Mouse (Mus musculus) heart, adult 2 months (tissue): Measurements from ENCODE around the gene Timeless. TPM values are rescaled to one million over a fixed set of nuclear protein-coding genes. Genes with fewer than 3 reads are reported as not detected.
A peak's percentile ranks its signal among the peaks of the same experiment; 100 is the strongest.

ENCODE experiments used
- DNase-seq, 2 experiments: peaks; one replicate each; pipeline ENCODE4 v3.0.0; 2021
- H3K27ac ChIP-seq: fragments of 200-600 bp; 2 replicates; pipeline ENCODE4 v1.8.1; 2022
- H3K27me3 ChIP-seq: fragments of 200-500 bp; 2 replicates; pipeline ENCODE4 v1.6.1; 2012; ENCODE audit warnings: mild to moderate bottlenecking, low read length, inconsistent platforms, mixed read lengths; ENCODE audit not compliant: control insufficient read depth, insufficient read depth
- H3K36me3 ChIP-seq: fragments of 200-500 bp; 2 replicates; pipeline ENCODE4 v1.6.1; 2012; ENCODE audit warnings: low read length, inconsistent platforms; ENCODE audit not compliant: control insufficient read depth, insufficient read depth
- H3K4me1 ChIP-seq: fragments of 200-500 bp; 2 replicates; pipeline ENCODE4 v1.6.1; 2011; ENCODE audit warnings: low read length; ENCODE audit not compliant: control insufficient read depth, insufficient read depth
- H3K4me3 ChIP-seq: fragments of 200-600 bp; 2 replicates; pipeline ENCODE4 v1.8.1; 2022
- H3K79me2 ChIP-seq: fragments of 200-500 bp; replicated peaks from 2 replicates; pipeline ENCODE4 v1.6.1; 2012; ENCODE audit warnings: mild to moderate bottlenecking, inconsistent platforms, low read length, moderate library complexity, mixed read lengths; ENCODE audit not compliant: control insufficient read depth, insufficient read depth
- H3K9ac ChIP-seq: fragments of 200-500 bp; 2 replicates; pipeline ENCODE4 v1.6.1; 2012; ENCODE audit warnings: low read depth, mild to moderate bottlenecking, control low read depth, inconsistent platforms, low read length, mixed read lengths
- CTCF ChIP-seq: fragments of 200-600 bp; IDR thresholded peaks from 2 replicates; pipeline ENCODE4 v1.8.1; 2022; ENCODE audit warnings: antibody characterized with exemption, mild to moderate bottlenecking, moderate library complexity
- EP300 ChIP-seq: fragments of 200-500 bp; IDR thresholded peaks from 2 replicates; pipeline ENCODE4 v1.6.1; 2011; ENCODE audit warnings: low read depth, low read length, control low read depth; ENCODE audit not compliant: insufficient read depth
- POLR2A ChIP-seq: fragments of 200-500 bp; IDR thresholded peaks from 2 replicates; pipeline ENCODE4 v1.6.1; 2011; ENCODE audit warnings: mild to moderate bottlenecking, low read depth, low read length, control low read depth; ENCODE audit not compliant: insufficient read depth
- WGBS: fragments of 180-500 bp; shearing (Covaris S2); methylation state at CpG from one replicate; pipeline ENCODE4 v1.1.7; 2018; 5-methylcytosine and 5-hydroxymethylcytosine counted together
- intact Hi-C: fragments of 180-260 bp; cut with DNase I; formaldehyde crosslinking; loops from one replicate; pipeline ENCODE4 v1.15.1; 2025
- polyA plus RNA-seq: library from polyadenylated mRNA; depleted of rRNA; stranded (reverse); fragments of >200 nt; gene quantifications from 2 replicates; pipeline ENCODE4 v1.2.3, GENCODE M21; 2012
- total RNA-seq, 2 experiments: library from RNA; stranded (reverse); gene quantifications; 2 replicates each; pipeline ENCODE4 v1.2.3; 2021

The Timeless gene
- total and polyA plus RNA-seq, 3 experiments, result 5.7 to 7.6 (median 6.5) TPM

- Histone ChIP-seq H3K36me3 (no peaks in the 10 kb centered on the region), H3K4me3 (no peak overlapping the region), H3K4me1 (peaks cover 3% of the 10 kb centered on the region), H3K9ac (no peak overlapping the region), H3K79me2 (no peaks in the 10 kb centered on the region), H3K27ac (no peak overlapping the region), H3K27me3 (no peaks in the 10 kb centered on the region; the same call in 1 of the 2 replicates)
- intact Hi-C loops, result no loop called here
- 79% methylated on average over 5 of the region's 5 CpGs for WGBS
- TF ChIP-seq EP300, result no peak
- no peak for TF ChIP-seq CTCF
- no peak for TF ChIP-seq POLR2A
- no peak for DNase-seq
These were observed 16.9 kb upstream of the Timeless start for GRCm38 (mm10) chr10:128214981-128215380.

- no peak for TF ChIP-seq CTCF
- TF ChIP-seq EP300, result no peak
- no peak for TF ChIP-seq POLR2A
- no peak for DNase-seq
- Histone ChIP-seq H3K36me3 (no peaks in the 10 kb centered on the region), H3K27me3 (no peaks in the 10 kb centered on the region; the same call in 1 of the 2 replicates), H3K79me2 (no peaks in the 10 kb centered on the region), H3K27ac (no peak overlapping the region), H3K4me3 (no peak overlapping the region), H3K4me1 (no peaks in the 10 kb centered on the region), H3K9ac (no peak overlapping the region)
- intact Hi-C loops, result no loop called here
- WGBS, result 91% methylated on average over 18 of the region's 18 CpGs
These were observed 13.3 kb upstream of the Timeless start for GRCm38 (mm10) chr10:128218387-128219117.

- WGBS, result 49% methylated on average over 16 of the region's 16 CpGs
- H3K36me3 ChIP-seq, result no peaks in the 10 kb centered on the region
- no peak overlapping the region for H3K9ac ChIP-seq
- intact Hi-C loops, result no loop called here
- H3K79me2 ChIP-seq, result no peaks in the 10 kb centered on the region
- no peaks in the 10 kb centered on the region for H3K4me1 ChIP-seq
- DNase-seq, result peak in 1 of 2 experiments; percentile 24
- no peaks in the 10 kb centered on the region for H3K27me3 ChIP-seq
- H3K4me3 ChIP-seq, result no peak overlapping the region
- H3K27ac ChIP-seq, result no peak overlapping the region
- TF ChIP-seq CTCF (peak; percentile 43), POLR2A (no peak)
These were observed 10.2 kb upstream of the Timeless start for GRCm38 (mm10) chr10:128221533-128222286.

DNA sequence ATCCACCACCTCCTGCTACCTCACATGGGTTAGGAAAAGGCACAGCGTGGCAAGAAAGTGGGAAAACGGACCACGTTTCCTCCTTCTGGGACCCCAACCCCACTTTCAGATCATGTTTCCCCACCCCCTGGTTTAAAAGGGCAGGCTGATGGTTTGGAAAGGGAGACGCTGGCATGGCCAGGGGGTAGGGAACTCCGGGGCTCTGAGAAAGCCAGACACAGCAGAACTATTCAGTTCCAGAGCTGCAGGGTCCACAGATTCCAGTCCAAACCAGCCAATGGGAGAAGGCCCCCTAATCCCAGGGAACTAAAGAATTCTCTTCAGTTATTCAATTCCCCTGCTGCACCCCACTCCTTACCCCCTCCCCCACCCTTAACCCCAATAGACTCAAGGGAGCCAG, 6.8 kb upstream of the Timeless start:
- Histone ChIP-seq H3K27ac (no peak overlapping the region), H3K9ac (no peak overlapping the region), H3K79me2 (no peaks in the 10 kb centered on the region), H3K36me3 (no peaks in the 10 kb centered on the region), H3K4me1 (no peaks in the 10 kb centered on the region), H3K27me3 (no peaks in the 10 kb centered on the region), H3K4me3 (no peak overlapping the region)
- DNase-seq, result no peak
- intact Hi-C loops, result no loop called here
- 67% methylated on average over 5 of the region's 5 CpGs for WGBS
- TF ChIP-seq CTCF (no peak), POLR2A (no peak), EP300 (no peak)

- 53% methylated on average over 4 of the region's 4 CpGs for WGBS
- Histone ChIP-seq H3K27ac (no peak within 1 kb of the TSS), H3K27me3 (no peaks in the 10 kb centered on the region), H3K79me2 (no peaks in the 10 kb centered on the region), H3K4me3 (no peak within 1 kb of the TSS), H3K36me3 (no peaks in the 10 kb centered on the region), H3K4me1 (no peaks in the 10 kb centered on the region), H3K9ac (no peak within 1 kb of the TSS)
- no peak for TF ChIP-seq CTCF
- TF ChIP-seq POLR2A, result no peak
- no peak for TF ChIP-seq EP300
- intact Hi-C loops, result no loop called here
- DNase-seq, result no peak
These were observed 6.3 kb upstream of the Timeless start, which contains the start of gene Mip for GRCm38 (mm10) chr10:128225538-128225937. Mip (plus strand) TSS chr10:128225838.

GRCm38 (mm10) chr10:128227592-128227991, 4.3 kb upstream of the Timeless start:
- H3K27me3 ChIP-seq, result no peaks in the 10 kb centered on the region
- intact Hi-C loops, result no loop called here

More at GRCm38 (mm10) chr10:128227592-128227991, 4.3 kb upstream of the Timeless start:
- Histone ChIP-seq H3K9ac (no peak overlapping the region), H3K27ac (no peak overlapping the region), H3K4me3 (no peak overlapping the region), H3K36me3 (no peaks in the 10 kb centered on the region), H3K79me2 (no peaks in the 10 kb centered on the region), H3K4me1 (no peaks in the 10 kb centered on the region; the same call in 1 of the 2 replicates)
- 69% methylated on average over 9 of the region's 9 CpGs for WGBS
- no peak for TF ChIP-seq EP300
- TF ChIP-seq POLR2A, result no peak
- DNase-seq, result no peak
